Mouse (Mus musculus) embryonic stem cell, embryonic (primary cell): ENCODE results near the gene Bicra.

Experiments used
- CTCF ChIA-PET, 4 experiments: fragments of 300-600 bp in 2 of 4; fragments of 350-600 bp in 2 of 4; sonication (Branson Sonifier 250); formaldehyde crosslinking; loops; one replicate each; lab custom pipeline; 2022; ENCODE audit warnings: inconsistent platforms in 2 of 4; lab: Charles Lee
- POLR2A ChIA-PET, 4 experiments: fragments of 300-600 bp in 2 of 4; fragments of 350-600 bp in 2 of 4; sonication (Branson Sonifier 250); formaldehyde crosslinking; loops; one replicate each; lab custom pipeline; 2022; ENCODE audit warnings: antibody characterized with exemption in 4 of 4, inconsistent platforms in 1 of 4; lab: Charles Lee

The Bicra gene

DNA sequence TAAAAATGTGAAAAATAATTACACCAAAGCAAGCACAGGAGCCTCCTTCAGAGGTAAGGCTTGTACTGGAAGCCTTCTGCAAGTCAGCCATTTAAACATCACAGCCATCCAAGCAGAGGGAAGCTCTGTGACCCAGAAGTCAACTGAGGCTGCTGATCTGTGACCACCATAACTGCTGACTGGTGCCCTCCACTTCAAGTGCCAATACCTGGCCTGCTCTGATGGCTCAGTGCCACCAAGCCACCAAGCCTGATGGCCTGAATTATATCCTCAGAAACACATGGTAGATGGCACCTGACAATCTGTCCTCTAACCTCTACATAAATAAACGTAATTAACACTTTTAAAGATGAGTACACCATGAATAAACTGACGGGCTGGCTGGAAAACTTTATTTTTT, 6.5 kb downstream of the Bicra start:
- ChIA-PET CTCF (interaction anchor here in 2 of 4 experiments (0.6 to 2.9 kb wide), 2 partner anchors 11 to 134 kb away, joined by 3 to 14 read pairs; no protein-coding TSS in a partner anchor), POLR2A (interaction anchor here in 2 of 4 experiments (0.6 to 1.5 kb wide), 2 partner anchors 10 to 73 kb away, joined by 3 to 5 read pairs; no protein-coding TSS in a partner anchor)

- ChIA-PET POLR2A (interaction anchor here in 2 of 4 experiments (1.2 to 1.7 kb wide), 2 partner anchors 11 to 12 kb away, joined by 3 read pairs; no protein-coding TSS in a partner anchor), CTCF (interaction anchor here in 1 of 4 experiments (1.3 kb wide), 1 partner anchor 12 kb away, joined by 3 read pairs; no protein-coding TSS in a partner anchor)
Measured at GRCm38 (mm10) chr7:16039363-16039762, 8.4 kb downstream of the Bicra start.

GRCm38 (mm10) chr7:16036972-16037371, 10.7 kb downstream of the Bicra start:
- ChIA-PET POLR2A (interaction anchor here in 2 of 4 experiments (0.6 kb wide), 2 partner anchors 15 to 260 kb away, joined by 3 to 4 read pairs; no protein-coding TSS in a partner anchor), CTCF (no interaction called here)

DNA sequence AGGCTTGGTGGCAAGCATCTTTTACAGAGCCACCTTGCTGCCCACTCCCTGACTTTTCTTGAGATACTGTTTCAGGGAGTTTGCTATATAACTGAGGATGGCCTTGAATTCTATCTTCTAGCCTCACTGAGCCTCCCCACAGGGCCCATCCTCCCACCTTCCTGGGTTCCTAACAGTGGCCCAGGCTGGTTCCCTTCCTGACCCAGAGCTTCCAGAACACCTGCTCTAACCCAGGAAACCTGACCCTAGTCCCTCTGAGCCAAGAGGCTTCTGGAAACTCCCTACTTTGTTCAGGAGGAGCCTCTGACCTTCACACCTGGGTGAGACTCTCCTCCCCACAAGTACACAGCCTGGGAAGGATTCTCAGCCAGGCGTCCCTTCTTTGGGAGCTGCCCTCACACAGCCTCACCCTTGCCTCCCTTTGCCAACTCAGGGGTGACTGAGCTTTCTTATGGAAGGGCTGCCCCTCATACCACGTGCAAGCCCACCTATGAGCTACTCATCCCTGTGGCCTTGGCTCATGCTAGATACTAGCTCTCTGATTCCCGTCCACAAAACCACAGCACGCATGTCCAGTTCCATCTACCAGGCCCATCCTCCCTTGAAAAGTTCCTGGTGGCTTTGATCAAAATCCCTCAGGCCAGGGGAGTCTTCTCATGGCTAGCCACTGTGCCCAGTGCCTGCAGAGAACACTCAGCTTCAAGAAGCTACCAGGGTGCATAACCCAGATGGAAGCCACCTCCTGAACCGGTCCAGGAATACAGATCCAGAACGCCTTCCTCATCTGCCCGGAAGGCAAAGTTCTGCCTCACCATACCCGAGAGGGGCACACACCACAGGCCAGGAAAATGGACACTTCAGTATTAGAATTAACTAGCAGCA, 13.9 kb downstream of the Bicra start:
- CTCF ChIA-PET = interaction anchor here (0.6 to 3.7 kb wide), 6 partner anchors 18 to 229 kb away, joined by 3 to 19 read pairs (median 4); no protein-coding TSS in a partner anchor

GRCm38 (mm10) chr7:16033059-16033458, 14.7 kb downstream of the Bicra start:
- CTCF ChIA-PET = interaction anchor here in 3 of 4 experiments (0.6 to 3.7 kb wide), 5 partner anchors 11 to 275 kb away, joined by 3 to 19 read pairs (median 6); no protein-coding TSS in a partner anchor
- POLR2A ChIA-PET = interaction anchor here in 2 of 4 experiments (1.0 to 2.0 kb wide), 4 partner anchors 23 to 144 kb away, joined by 3 to 8 read pairs (median 3); partner anchors contain the start of gene Slc8a2 (in 1 of the 2)

More for the DNA sequence above, 13.9 kb downstream of the Bicra start:
- POLR2A ChIA-PET = interaction anchor here in 2 of 4 experiments (0.6 to 1.3 kb wide), 7 partner anchors 13 to 372 kb away, joined by 3 to 7 read pairs (median 3); partner anchors contain the start of genes Bicra (in 2 of the 2), Napa (in 1 of the 2) and Slc8a2 (in 1 of the 2)

DNA sequence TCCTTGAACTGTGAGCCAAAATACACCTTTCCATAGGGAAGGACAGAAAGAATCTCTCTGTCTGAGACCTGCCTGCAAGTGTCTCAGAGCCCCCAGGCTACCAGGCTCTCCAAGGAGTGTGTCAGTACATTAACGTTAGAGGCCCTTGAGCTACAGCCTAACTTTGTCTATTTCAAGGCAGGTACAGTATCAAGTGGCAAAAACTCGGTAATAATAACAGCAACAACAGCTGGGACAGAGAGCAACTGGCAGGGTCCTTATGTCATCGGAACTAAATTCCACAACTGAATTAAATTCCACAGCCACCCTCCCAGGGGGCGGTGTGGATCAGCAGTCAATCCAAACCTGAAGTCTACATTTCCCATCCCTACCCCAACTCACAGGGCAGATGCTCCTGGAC, 16.6 kb downstream of the Bicra start:
- ChIA-PET POLR2A (interaction anchor here (0.5 to 2.0 kb wide), 6 partner anchors 9 to 204 kb away, joined by 3 to 8 read pairs (median 4); no protein-coding TSS in a partner anchor), CTCF (interaction anchor here in 2 of 4 experiments (1.3 to 3.7 kb wide), 4 partner anchors 9 to 48 kb away, joined by 3 to 19 read pairs (median 6); no protein-coding TSS in a partner anchor)

DNA sequence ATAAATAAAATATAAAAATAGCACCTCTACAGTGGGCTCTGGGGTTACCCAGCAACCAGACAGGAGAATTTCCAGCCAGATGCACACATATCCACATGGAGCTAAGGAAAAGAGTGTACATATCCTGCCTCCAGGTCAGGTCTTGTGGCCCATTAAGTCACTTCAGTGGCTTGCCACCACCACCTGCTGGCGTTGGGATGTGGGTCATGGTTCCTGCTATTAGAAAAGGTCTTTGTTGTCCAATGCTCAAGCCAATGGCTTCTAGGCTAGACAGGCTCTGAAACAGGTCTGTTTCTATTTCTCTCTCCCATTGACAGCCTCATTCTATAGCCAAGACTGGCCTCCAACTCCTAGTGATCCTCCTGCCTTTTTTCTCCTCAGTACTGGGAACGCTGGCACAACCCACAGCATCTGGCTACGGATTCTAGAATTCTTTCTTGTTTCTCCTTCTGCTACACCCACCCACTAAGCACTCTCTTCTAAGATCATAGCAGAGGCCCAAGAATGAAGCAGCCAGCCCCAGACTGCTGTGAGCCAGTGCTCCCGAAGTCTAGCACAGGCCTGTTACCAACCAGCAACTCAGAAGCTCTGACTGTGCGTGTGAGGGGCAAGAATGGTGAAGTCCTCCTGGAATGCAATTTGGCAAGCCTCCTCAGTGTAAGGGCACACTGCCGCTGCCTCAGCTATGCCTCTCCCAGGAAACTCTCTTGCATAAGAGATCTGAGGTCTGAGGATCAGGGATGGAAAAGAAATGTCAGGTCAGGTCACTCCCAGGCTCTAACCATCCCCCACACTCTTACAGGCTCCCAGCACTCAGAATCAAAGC, 19.4 kb downstream of the Bicra start:
- CTCF ChIA-PET = interaction anchor here in 1 of 4 experiments (0.6 kb wide), 1 partner anchor 121 kb away, joined by 3 read pairs; no protein-coding TSS in a partner anchor
- POLR2A ChIA-PET = interaction anchor here in 1 of 4 experiments (1.3 kb wide), 1 partner anchor 10 kb away, joined by 3 read pairs; no protein-coding TSS in a partner anchor

DNA sequence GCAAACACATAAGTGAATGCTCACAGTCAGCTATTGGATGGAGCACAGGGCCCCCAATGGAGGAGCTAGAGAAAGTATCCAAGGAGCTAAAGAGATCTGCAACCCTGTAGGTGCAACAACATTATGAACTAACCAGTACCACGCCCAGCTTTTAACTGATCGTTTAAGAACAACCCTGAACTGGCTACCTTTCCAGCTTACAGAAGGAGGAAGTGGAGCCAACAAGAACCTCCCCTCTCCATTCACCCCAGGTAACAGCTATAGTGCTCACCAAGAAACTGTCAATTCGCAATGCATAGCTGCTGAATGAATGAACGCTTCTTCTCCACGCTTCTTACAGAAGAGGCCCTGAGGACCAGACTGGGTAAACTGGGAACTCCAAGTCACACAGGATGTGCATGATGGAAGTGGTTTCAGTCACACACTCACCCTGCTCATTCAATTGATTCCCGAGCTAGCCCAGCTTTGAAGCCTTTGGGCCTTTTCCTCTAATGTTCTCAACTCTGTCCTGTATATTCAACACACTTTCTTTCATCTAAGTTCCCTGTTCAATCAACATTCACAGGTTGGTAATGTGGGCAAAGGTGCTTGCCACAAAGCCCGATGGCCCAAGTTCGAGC, 23.0 kb downstream of the Bicra start:
- ChIA-PET POLR2A (interaction anchor here in 3 of 4 experiments (0.7 to 1.0 kb wide), 3 partner anchors 31 to 760 kb away, joined by 3 read pairs; partner anchors contain the start of gene Meis3 (in 1 of the 3)), CTCF (interaction anchor here in 3 of 4 experiments (0.5 to 1.5 kb wide), 7 partner anchors 27 to 105 kb away, joined by 3 to 6 read pairs (median 3); partner anchors contain the start of gene Ehd2 (in 1 of the 3))

GRCm38 (mm10) chr7:16019256-16020094, 28.2 kb downstream of the Bicra start:
- ChIA-PET CTCF (no interaction called here), POLR2A (interaction anchor here in 2 of 4 experiments (1.1 to 1.5 kb wide), 4 partner anchors 14 to 110 kb away, joined by 3 to 4 read pairs (median 4); partner anchors contain the start of gene Slc8a2 (in 1 of the 2))

DNA sequence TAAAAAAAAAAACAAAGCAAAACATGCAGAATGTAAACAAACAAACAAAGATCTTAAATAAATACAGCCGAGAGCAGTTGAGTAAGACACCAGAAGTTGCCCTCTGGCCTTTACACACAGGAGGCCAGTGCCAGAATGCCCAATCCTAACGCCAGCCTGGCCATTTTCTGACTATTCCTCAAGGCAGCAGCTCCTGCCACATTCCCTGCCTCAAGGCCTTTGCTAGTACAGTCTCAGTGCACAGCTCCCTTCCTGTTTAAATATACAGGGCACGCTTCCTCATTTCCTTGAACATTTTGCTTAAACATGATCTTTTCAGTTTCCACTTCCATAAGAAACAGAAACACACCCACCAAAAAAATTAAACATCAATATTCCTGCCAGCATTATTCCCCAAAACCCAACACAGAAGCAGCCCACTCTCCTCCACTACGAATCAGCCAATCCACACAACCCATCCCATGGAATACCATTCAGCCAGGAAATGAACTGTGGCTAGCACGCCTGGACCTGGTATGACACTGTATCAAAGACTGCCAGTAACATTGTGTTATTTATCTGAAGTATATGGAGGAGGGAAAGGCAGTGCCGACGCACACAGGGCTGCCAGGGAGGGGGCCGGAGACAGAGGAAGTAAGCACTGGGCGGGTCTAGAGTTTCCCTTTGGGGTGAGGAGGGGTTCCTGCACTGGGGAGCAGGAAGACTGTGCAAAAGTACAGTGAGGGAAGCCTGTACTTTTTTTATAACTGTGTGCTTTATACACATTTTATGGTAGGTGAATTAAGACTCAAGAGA, 29.5 kb downstream of the Bicra start:
- POLR2A ChIA-PET = interaction anchor here in 1 of 4 experiments (1.1 kb wide), 1 partner anchor 36 kb away, joined by 4 read pairs; no protein-coding TSS in a partner anchor
- CTCF ChIA-PET = no interaction called here

- CTCF ChIA-PET = interaction anchor here in 2 of 4 experiments (0.6 to 2.9 kb wide), 3 partner anchors 37 to 242 kb away, joined by 3 to 15 read pairs (median 11); no protein-coding TSS in a partner anchor
- POLR2A ChIA-PET = interaction anchor here in 2 of 4 experiments (1.1 to 1.4 kb wide), 3 partner anchors 10 to 36 kb away, joined by 3 to 5 read pairs (median 4); no protein-coding TSS in a partner anchor
Measured at GRCm38 (mm10) chr7:16015384-16015783, 32.3 kb downstream of the Bicra start.

- ChIA-PET CTCF (interaction anchor here in 1 of 4 experiments (1.6 to 2.9 kb wide), 2 partner anchors 38 to 84 kb away, joined by 3 to 11 read pairs; no protein-coding TSS in a partner anchor), POLR2A (interaction anchor here in 3 of 4 experiments (0.6 to 1.4 kb wide), 5 partner anchors 9 to 248 kb away, joined by 3 to 5 read pairs (median 4); no protein-coding TSS in a partner anchor)
Measured at GRCm38 (mm10) chr7:16014521-16015175, 33.1 kb downstream of the Bicra start.

DNA sequence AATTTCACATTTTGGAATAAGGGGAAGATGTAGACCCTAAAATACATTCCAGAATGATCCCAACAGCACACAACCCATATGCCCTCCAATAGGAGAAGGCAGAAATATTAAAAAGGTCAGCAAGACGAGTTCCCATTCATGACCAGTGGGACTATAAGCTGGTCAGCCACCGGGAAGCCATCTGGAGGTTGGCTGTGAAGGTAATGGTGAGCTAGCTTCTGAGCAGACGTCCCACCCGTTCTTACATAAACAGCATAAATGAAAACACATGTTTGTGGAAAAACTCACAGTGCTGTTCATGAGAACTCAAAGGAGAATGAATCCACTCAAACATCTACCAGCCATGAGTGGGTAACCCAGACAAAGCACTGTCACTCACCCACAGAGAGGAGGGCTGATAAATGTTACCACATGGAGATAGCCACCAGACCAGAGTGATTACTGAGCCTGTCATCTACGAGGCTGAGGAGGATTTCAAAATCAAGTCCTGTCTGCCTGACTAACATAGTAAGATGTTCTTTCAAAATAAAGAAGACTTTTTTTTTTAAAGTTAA, 33.9 kb downstream of the Bicra start:
- ChIA-PET POLR2A (interaction anchor here in 1 of 4 experiments (0.8 kb wide), 1 partner anchor 30 kb away, joined by 5 read pairs; no protein-coding TSS in a partner anchor), CTCF (interaction anchor here in 3 of 4 experiments (0.6 to 2.4 kb wide), 4 partner anchors 38 to 249 kb away, joined by 3 to 22 read pairs (median 8); partner anchors contain the start of gene Meis3 (in 1 of the 3))
